11 mouse cellular contexts compared by ENCODE assay signal in genomic region chr1:180408832-180409231, GRCm38 (mm10).
DNase-seq lines count a peak whose midpoint lies in the region; ATAC-seq and TF ChIP-seq lines count a peak whose summit lies in the region.
"Had no signal": no experiment of that assay in that cellular context is flagged by ENCODE, and none has a peak within 500 bp of the region (broad histone marks: within the 10 kb centered on the region; RNA-seq: fewer than 3 reads in every experiment).

No protein-coding gene starts in this region.

- no peaks in the 10 kb centered on the region for H3K36me3 ChIP-seq in kidney, embryonic 16.5 days (ENCODE audit: insufficient read depth, low read length)
- H3K36me3 ChIP-seq in lung, postnatal 0 days (ENCODE audit: insufficient read depth, low read length) = no peaks in the 10 kb centered on the region
- H3K36me3 ChIP-seq: liver, embryonic 13.5 days had no signal

- H3K4me2 ChIP-seq in kidney, embryonic 16.5 days (replicated peaks; ENCODE audit: low read depth, low read length) = no peak overlapping the region
- H3K4me2 ChIP-seq in lung, postnatal 0 days (replicated peaks; ENCODE audit: low read depth, low read length) = no peak overlapping the region
- H3K4me2 ChIP-seq: embryonic facial prominence, embryonic 12.5 days; liver, embryonic 13.5 days had no signal

- TF ChIP-seq EP300 in lung, postnatal 0 days (IDR thresholded peaks at IDR 0.05) = no peak

- TF ChIP-seq CTCF in cortical plate, adult 2 months (IDR thresholded peaks at IDR 0.05; ENCODE audit: extremely low read depth, insufficient read depth, low read length) = no peak
- TF ChIP-seq CTCF in lung, postnatal 0 days (IDR thresholded peaks at IDR 0.05) = no peak

- H3K9ac ChIP-seq in kidney, embryonic 16.5 days (replicated peaks; ENCODE audit: low read length) = no peak overlapping the region
- no peak overlapping the region for H3K9ac ChIP-seq in lung, postnatal 0 days (replicated peaks; ENCODE audit: low read depth)
- H3K9ac ChIP-seq: embryonic facial prominence, embryonic 12.5 days; liver, embryonic 13.5 days had no signal

- H3K4me3 ChIP-seq in kidney, embryonic 16.5 days (ENCODE audit: low read length) = no peak overlapping the region
- no peak overlapping the region for H3K4me3 ChIP-seq in cortical plate, adult 2 months (ENCODE audit: insufficient read depth, low read length)
- H3K4me3 ChIP-seq in lung, postnatal 0 days (ENCODE audit: low read depth, low read length) = no peak overlapping the region
- H3K4me3 ChIP-seq: embryonic facial prominence, embryonic 12.5 days; liver, embryonic 13.5 days had no signal

- no peak overlapping the region for H3K27ac ChIP-seq in kidney, embryonic 16.5 days (ENCODE audit: low read length)
- peak overlapping the region; percentile 42 for H3K27ac ChIP-seq in cortical plate, adult 2 months (ENCODE audit: insufficient read depth, low read length)
- no peak overlapping the region for H3K27ac ChIP-seq in lung, postnatal 0 days (ENCODE audit: low read length)
- H3K27ac ChIP-seq: embryonic facial prominence, embryonic 12.5 days; kidney, postnatal 0 days; liver, embryonic 13.5 days had no signal

- 18% methylated on average over 9 of the region's 9 CpGs for WGBS in kidney, embryonic 16.5 days
- WGBS in lung, postnatal 0 days = 22% methylated on average over 9 of the region's 9 CpGs

- no peaks in the 10 kb centered on the region for H3K9me3 ChIP-seq in kidney, embryonic 16.5 days (ENCODE audit: low read length)
- no peaks in the 10 kb centered on the region for H3K9me3 ChIP-seq in lung, postnatal 0 days (ENCODE audit: low read length)
- H3K9me3 ChIP-seq: embryonic facial prominence, embryonic 12.5 days; liver, embryonic 13.5 days had no signal

- peaks cover 58% of the 10 kb centered on the region for H3K4me1 ChIP-seq in kidney, embryonic 16.5 days (ENCODE audit: insufficient read depth, low read length)
- H3K4me1 ChIP-seq in cortical plate, adult 2 months (ENCODE audit: control insufficient read depth, insufficient read depth, low read length) = 0 out of 2 replicates have a peak, but pooled peaks cover 5% of the 10 kb centered on the region
- H3K4me1 ChIP-seq in lung, postnatal 0 days (ENCODE audit: insufficient read depth, low read depth, low read length) = peaks cover 33% of the 10 kb centered on the region

- no peak for ATAC-seq in kidney, embryonic 16.5 days (ENCODE audit: low FRiP score, low TSS enrichment)
- ATAC-seq in lung, postnatal 0 days = no peak
- no peak for ATAC-seq in megakaryocyte progenitor cell, adult 5-6 weeks (replicated peaks; ENCODE audit: poor library complexity)

- H3K27me3 ChIP-seq in kidney, embryonic 16.5 days (ENCODE audit: insufficient read depth, low read length) = no peaks in the 10 kb centered on the region
- no peaks in the 10 kb centered on the region for H3K27me3 ChIP-seq in lung, postnatal 0 days (replicated peaks; ENCODE audit: insufficient read depth, low read length)
- H3K27me3 ChIP-seq: embryonic facial prominence, embryonic 12.5 days; liver, embryonic 13.5 days had no signal

- TF ChIP-seq POLR2A in cortical plate, adult 2 months (IDR thresholded peaks at IDR 0.05; ENCODE audit: extremely low read depth, insufficient read depth, low read length) = no peak

- peak; percentile 70 to 90 for DNase-seq in adrenal gland, adult (ENCODE audit: inconsistent age in 2 of 2, low spot score in 1 of 2)
- DNase-seq in adrenal gland, adult 18-20 months (ENCODE audit: low spot score in 2 of 2) = no peak
- peak; percentile 82 for DNase-seq in kidney, adult 11 months
- peak; percentile 25 for DNase-seq in lung, postnatal 0 days (ENCODE audit: low spot score)
- no peak for DNase-seq in spleen, adult 12 weeks (ENCODE audit: low spot score)
- DNase-seq: liver, embryonic 13.5 days had no signal

Comparison
In these comparisons a context has a peak if more than half of its experiments do, and no peak if none do; other contexts are left out.
1. DNase-seq: peak in adrenal gland, adult (2 of 2), kidney, adult 11 months (single experiment) and lung, postnatal 0 days (single experiment); none in adrenal gland, adult 18-20 months (0 of 2) and spleen, adult 12 weeks (single experiment).